Mouse (Mus musculus): ENCODE measurements around the gene Gtf2h3.

Gtf2h3 gene

DNA sequence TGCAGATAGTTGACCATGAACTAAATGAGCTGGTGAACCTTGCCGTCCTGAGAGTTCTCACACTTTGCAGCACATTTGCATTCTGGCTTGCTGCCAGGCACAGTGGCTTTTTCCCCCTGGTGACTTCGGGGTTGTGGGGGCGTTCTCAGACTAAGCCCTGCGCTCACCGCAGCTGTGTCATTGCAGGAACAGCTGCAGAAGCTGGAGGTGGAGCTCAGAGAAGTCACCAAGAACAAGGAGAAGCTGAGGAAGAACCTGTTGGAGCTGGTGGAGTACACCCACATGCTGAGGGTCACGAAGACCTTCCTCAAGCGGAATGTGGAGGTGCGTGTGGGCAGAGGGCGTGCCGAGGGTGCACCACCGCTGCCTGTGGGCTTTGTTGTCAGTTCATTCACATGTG lies 58.4 kb downstream of the Gtf2h3 start:
- DNase-seq (ENCODE audit: low read depth) = no peak

DNA sequence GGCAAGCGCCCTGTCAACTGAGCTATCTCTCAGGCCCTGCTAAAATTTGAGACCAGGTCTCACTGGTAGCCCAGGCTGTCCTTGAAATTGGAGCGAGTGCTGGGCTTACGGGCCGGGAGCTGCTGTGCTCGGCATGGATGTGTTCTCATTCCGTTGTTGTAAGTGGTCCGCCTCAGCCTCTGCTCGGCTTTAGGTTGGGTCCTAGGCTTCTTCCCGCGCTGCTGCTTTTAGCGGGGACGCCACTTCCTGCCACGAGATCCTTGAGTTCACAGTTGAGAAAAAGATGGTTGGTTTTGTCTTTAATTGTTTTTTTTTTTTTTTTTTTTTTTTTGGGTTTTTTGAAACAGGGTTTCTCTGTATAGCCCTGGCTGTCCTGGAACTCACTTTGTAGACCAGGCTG lies 58.9 kb downstream of the Gtf2h3 start:
- DNase-seq (ENCODE audit: low read depth) = no peak

Measured in c-Kit-positive CD71-positive TER-119-negative erythroid progenitor cells, embryonic 14.5 days (primary cell).